Mouse (Mus musculus): ENCODE measurements around the gene Etfdh. TPM values are rescaled to one million over a fixed set of nuclear protein-coding genes. Genes with fewer than 3 reads are reported as not detected.

Etfdh gene
- total RNA-seq (2021), result 100 to 1,000 TPM; 221 to 262 TPM
- long read RNA-seq, experiment 1, transcript Etfdh-201 (13 exons, 2,377 nt), result major isoform, 239 of 257 reads
- long read RNA-seq, experiment 1, partial matches to known transcripts, result 6 of 257 reads
- long read RNA-seq, experiment 1, other reads (novel, unspliced or antisense), result 11 of 257 reads
- long read RNA-seq, experiment 2, transcript Etfdh-201 (13 exons, 2,377 nt), result major isoform, 415 of 443 reads
- long read RNA-seq, experiment 2, partial matches to known transcripts, result 17 of 443 reads
- long read RNA-seq, experiment 2, other reads (novel, unspliced or antisense), result 9 of 443 reads

GRCm38 (mm10) chr3:79629416-79629730 lies at the start of gene Etfdh:
Etfdh (minus strand) TSS chr3:79629500.
- peak in 1 of 2 experiments; percentile 49 for DNase-seq (ENCODE audit: low spot score in 2 of 2)

GRCm38 (mm10) chr3:79676411-79676810 lies 47.1 kb upstream of the Etfdh start:
- DNase-seq (ENCODE audit: low spot score in 2 of 2), result no peak

- DNase-seq (ENCODE audit: low spot score in 2 of 2), result no peak
Observed at GRCm38 (mm10) chr3:79674641-79675040, 45.3 kb upstream of the Etfdh start.

GRCm38 (mm10) chr3:79673082-79673481 lies 43.8 kb upstream of the Etfdh start:
- peak; percentile 43 to 52 for DNase-seq (ENCODE audit: low spot score in 2 of 2)

- DNase-seq (ENCODE audit: low spot score in 2 of 2), result no peak
Observed at GRCm38 (mm10) chr3:79672188-79672587, 42.9 kb upstream of the Etfdh start.

- no peak for DNase-seq (ENCODE audit: low spot score in 2 of 2)
Observed at GRCm38 (mm10) chr3:79670556-79670955, 41.3 kb upstream of the Etfdh start.

- peak; percentile 24 to 50 for DNase-seq (ENCODE audit: low spot score in 2 of 2)
Observed at GRCm38 (mm10) chr3:79664787-79665408, 35.6 kb upstream of the Etfdh start.

GRCm38 (mm10) chr3:79656682-79657081 lies 27.4 kb upstream of the Etfdh start:
- no peak for DNase-seq (ENCODE audit: low spot score in 2 of 2)

- no peak for DNase-seq (ENCODE audit: low spot score in 2 of 2)
Observed at GRCm38 (mm10) chr3:79652129-79652528, 22.8 kb upstream of the Etfdh start.

- DNase-seq (ENCODE audit: low spot score in 2 of 2), result peak; percentile 82 to 87
Observed at GRCm38 (mm10) chr3:79628561-79629415, 512 bp downstream of the Etfdh start, which contains the start of gene 4930579G24Rik. 4930579G24Rik (plus strand) TSS chr3:79629079.

- DNase-seq (ENCODE audit: low spot score in 2 of 2), result no peak
Observed at GRCm38 (mm10) chr3:79628182-79628560, 1.1 kb downstream of the Etfdh start.

GRCm38 (mm10) chr3:79627484-79628181 lies 1.7 kb downstream of the Etfdh start:
- no peak for DNase-seq (ENCODE audit: low spot score in 2 of 2)

GRCm38 (mm10) chr3:79609886-79610285 lies 19.4 kb downstream of the Etfdh start:
- DNase-seq (ENCODE audit: low spot score in 2 of 2), result no peak

- DNase-seq (ENCODE audit: low spot score in 2 of 2), result no peak
Observed at GRCm38 (mm10) chr3:79595468-79595867, 33.8 kb downstream of the Etfdh start.

- DNase-seq (ENCODE audit: low spot score in 2 of 2), result no peak
Observed at GRCm38 (mm10) chr3:79591793-79592471, 37.4 kb downstream of the Etfdh start.

GRCm38 (mm10) chr3:79590863-79591792 lies 38.2 kb downstream of the Etfdh start, which contains the start of gene Ppid:
Ppid (plus strand) TSS chr3:79591342.
- peak; percentile 64 to 70 for DNase-seq (ENCODE audit: low spot score in 2 of 2)

GRCm38 (mm10) chr3:79589671-79590070 lies 39.6 kb downstream of the Etfdh start:
- no peak for DNase-seq (ENCODE audit: low spot score in 2 of 2)

- DNase-seq (ENCODE audit: low spot score in 2 of 2), result peak; percentile 89 to 91
Observed at GRCm38 (mm10) chr3:79586804-79587203, 42.5 kb downstream of the Etfdh start.

- DNase-seq (ENCODE audit: low spot score in 2 of 2), result no peak
Observed at GRCm38 (mm10) chr3:79579891-79580575, 49.3 kb downstream of the Etfdh start.
